Mouse (Mus musculus): Measurements from ENCODE around the gene Lcn11. TPM values are rescaled to one million over a fixed set of nuclear protein-coding genes. Genes with fewer than 3 reads are reported as not detected.
A peak's percentile ranks its signal among the peaks of the same experiment; 100 is the strongest.
"Not testable (repeated sequence)": the region's sequence is repeated elsewhere in the genome, so short reads cannot be mapped to it uniquely, and the experiment has no call there.

Gene Lcn11
- polyA plus RNA-seq (2014; fragmentation: Nextera tagmentation; extraction: Ambion mirVana), result not detected in 2 replicates

GRCm38 (mm10) chr2:25776717-25777116 lies at the start of gene Lcn11:
Gene Lcn11, plus strand, starts transcription at chr2:25777017.
- no peaks in the 10 kb centered on the region for H3K27me3 ChIP-seq (ENCODE audit: insufficient read depth, low read length)
- no peak within 1 kb of the TSS for H3K27ac ChIP-seq (ENCODE audit: low read depth)
- no peaks in the 10 kb centered on the region for H3K36me3 ChIP-seq (ENCODE audit: insufficient read depth)
- WGBS, result 80% methylated on average over 1 of the region's 1 CpGs
- H3K9ac ChIP-seq, result no peak within 1 kb of the TSS
- no peaks in the 10 kb centered on the region for H3K9me3 ChIP-seq (ENCODE audit: low read depth, low read length)
- no peak within 1 kb of the TSS for H3K4me3 ChIP-seq (ENCODE audit: low read depth, low read length)
- no peak for TF ChIP-seq CTCF (IDR thresholded peaks at IDR 0.05; ENCODE audit: low read depth)
- DNase-seq (no peak), ATAC-seq (ENCODE audit: insufficient read depth) (no peak)
- no peak within 1 kb of the TSS for H3K4me2 ChIP-seq
- H3K4me1 ChIP-seq (ENCODE audit: insufficient read depth), result no peaks in the 10 kb centered on the region

DNA sequence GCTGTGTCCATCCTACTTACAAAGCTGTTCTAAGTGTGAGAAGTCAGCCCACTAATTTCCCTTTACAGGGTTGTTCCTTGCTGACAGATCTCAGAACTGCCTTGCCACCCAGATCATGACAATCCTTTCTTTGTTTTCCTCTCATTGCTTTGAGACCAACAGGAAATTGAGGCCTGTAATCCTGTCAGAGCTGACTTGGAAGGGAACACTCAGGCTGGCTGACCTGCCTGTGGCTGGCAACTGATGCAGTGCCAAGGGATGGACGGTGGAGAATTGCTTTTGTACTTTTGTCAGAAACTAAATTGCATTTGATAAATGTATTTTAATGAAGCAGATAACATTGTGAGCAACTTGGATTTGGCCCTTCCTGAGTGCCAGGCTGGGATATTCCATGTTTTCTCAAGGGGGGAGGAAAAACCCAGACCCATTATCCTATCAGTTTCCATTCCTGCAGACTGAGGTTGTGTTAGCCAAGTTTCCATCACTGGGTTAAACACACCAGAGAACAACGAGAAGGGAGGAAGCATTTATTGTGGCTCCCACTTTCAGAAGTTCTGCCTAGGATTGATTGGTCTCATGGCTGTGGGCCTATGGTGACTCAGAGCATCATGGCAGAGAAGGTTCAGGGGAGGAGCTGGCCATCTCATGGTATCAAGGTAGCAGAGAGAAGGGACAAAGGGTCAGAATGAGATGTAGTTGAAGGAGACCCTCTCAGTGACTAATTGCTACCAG lies 43.5 kb upstream of the Lcn11 start:
- H3K27me3 ChIP-seq (ENCODE audit: insufficient read depth, low read length), result no peaks in the 10 kb centered on the region
- H3K4me2 ChIP-seq, result no peak overlapping the region
- TF ChIP-seq CTCF (IDR thresholded peaks at IDR 0.05; ENCODE audit: low read depth), result no peak
- no peak for DNase-seq
- no peak overlapping the region for H3K9ac ChIP-seq
- H3K4me3 ChIP-seq (ENCODE audit: low read depth, low read length), result no peak overlapping the region
- no peaks in the 10 kb centered on the region for H3K9me3 ChIP-seq (ENCODE audit: low read depth, low read length)
- WGBS, result 57% methylated on average over 2 of the region's 2 CpGs
- ATAC-seq (ENCODE audit: insufficient read depth), result no peak
- no peaks in the 10 kb centered on the region for H3K36me3 ChIP-seq (ENCODE audit: insufficient read depth)
- no peak overlapping the region for H3K27ac ChIP-seq (ENCODE audit: low read depth)
- no peaks in the 10 kb centered on the region for H3K4me1 ChIP-seq (ENCODE audit: insufficient read depth)

DNA sequence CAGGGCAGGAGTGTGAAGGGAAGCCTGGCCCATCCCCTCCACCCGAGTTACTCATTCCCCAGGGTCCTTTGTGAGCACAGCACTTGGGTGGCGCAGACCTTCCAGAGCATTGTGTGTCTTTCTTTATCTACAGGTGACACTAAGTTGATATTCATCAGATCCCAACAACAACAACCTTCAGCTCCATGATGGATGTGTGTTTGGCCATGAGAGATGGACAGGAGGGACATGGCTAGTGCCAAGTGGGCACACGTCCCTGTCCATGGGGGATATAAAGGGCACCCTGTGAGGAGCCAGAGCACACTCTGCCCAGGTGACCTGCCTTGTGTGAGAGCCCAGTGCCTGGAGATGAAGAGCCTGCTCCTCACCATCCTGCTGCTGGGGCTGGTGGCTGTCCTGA lies 40.1 kb upstream of the Lcn11 start, which contains the start of gene Obp2b:
TSS of gene Obp2b (plus strand) at position 301 of the 400 bp plus-strand sequence.
- H3K9me3 ChIP-seq (ENCODE audit: low read depth, low read length); H3K4me2 ChIP-seq; H3K27me3 ChIP-seq (ENCODE audit: insufficient read depth, low read length); H3K27ac ChIP-seq (ENCODE audit: low read depth); DNase-seq; ATAC-seq (ENCODE audit: insufficient read depth); H3K4me1 ChIP-seq (ENCODE audit: insufficient read depth); H3K4me3 ChIP-seq (ENCODE audit: low read depth, low read length); H3K9ac ChIP-seq; H3K36me3 ChIP-seq (ENCODE audit: insufficient read depth): not testable (repeated sequence)
- 41% methylated on average over 3 of the region's 3 CpGs for WGBS

DNA sequence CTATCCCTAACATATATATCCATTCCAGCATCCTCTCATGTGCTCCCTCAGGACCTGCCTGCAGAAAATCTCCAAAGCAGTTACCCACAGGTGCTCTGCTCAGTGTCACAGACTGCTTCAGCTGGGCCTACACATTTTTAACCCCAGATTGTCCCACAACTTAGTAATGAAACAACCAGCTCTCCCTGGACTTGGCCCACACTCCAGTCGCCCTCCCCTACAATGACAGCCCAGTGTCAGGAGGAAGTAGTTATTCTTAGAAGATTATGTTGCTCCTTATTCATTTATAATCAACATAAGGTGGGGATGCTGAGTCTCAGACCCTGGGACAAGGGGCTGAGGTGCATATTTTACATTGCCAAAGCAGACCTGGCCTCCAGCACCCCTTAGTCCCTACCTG lies 35.1 kb upstream of the Lcn11 start:
- Histone ChIP-seq H3K9me3 (ENCODE audit: low read depth, low read length) (no peaks in the 10 kb centered on the region), H3K4me1 (ENCODE audit: insufficient read depth) (no peaks in the 10 kb centered on the region), H3K36me3 (ENCODE audit: insufficient read depth) (no peaks in the 10 kb centered on the region), H3K27me3 (ENCODE audit: insufficient read depth, low read length) (no peaks in the 10 kb centered on the region), H3K27ac (ENCODE audit: low read depth) (no peak overlapping the region), H3K4me3 (ENCODE audit: low read depth, low read length) (no peak overlapping the region), H3K4me2 (no peak overlapping the region), H3K9ac (no peak overlapping the region)
- WGBS, result 62% methylated on average over 1 of the region's 1 CpGs
- no peak for TF ChIP-seq CTCF (IDR thresholded peaks at IDR 0.05; ENCODE audit: low read depth)
- DNase-seq, result no peak
- no peak for ATAC-seq (ENCODE audit: insufficient read depth)

DNA sequence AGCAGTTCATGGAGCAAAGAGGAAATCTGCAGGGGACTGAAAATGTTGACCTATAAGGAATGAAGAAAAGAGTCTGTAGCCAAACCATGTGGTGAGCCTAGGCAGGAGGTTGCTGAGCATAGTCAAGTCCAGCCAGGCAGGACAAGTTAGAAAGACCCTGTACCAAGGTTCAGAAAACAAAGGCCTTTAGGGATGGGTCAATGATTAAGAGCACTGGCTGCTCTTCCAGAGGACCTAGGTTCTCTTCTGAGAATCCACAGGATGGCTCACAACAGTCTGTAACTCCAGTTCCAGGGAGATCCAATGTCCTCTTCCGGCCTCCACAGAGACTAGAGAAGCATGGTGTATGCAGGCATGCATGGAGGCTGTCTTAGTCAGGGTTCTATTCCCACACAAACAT lies 22.6 kb upstream of the Lcn11 start:
- H3K4me1 ChIP-seq (ENCODE audit: insufficient read depth), result no peaks in the 10 kb centered on the region
- no peak for DNase-seq
- no peak overlapping the region for H3K4me2 ChIP-seq
- H3K9me3 ChIP-seq (ENCODE audit: low read depth, low read length), result no peaks in the 10 kb centered on the region
- no peak for TF ChIP-seq CTCF (IDR thresholded peaks at IDR 0.05; ENCODE audit: low read depth)
- no peak for ATAC-seq (ENCODE audit: insufficient read depth)
- no peaks in the 10 kb centered on the region for H3K27me3 ChIP-seq (ENCODE audit: insufficient read depth, low read length)
- H3K4me3 ChIP-seq (ENCODE audit: low read depth, low read length), result no peak overlapping the region
- no peak overlapping the region for H3K9ac ChIP-seq
- H3K27ac ChIP-seq (ENCODE audit: low read depth), result no peak overlapping the region
- 96% methylated on average over 1 of the region's 1 CpGs for WGBS
- H3K36me3 ChIP-seq (ENCODE audit: insufficient read depth), result no peaks in the 10 kb centered on the region

- DNase-seq (no peak), ATAC-seq (ENCODE audit: insufficient read depth) (no peak)
- Histone ChIP-seq H3K36me3 (ENCODE audit: insufficient read depth) (no peaks in the 10 kb centered on the region), H3K4me2 (no peak overlapping the region), H3K4me3 (ENCODE audit: low read depth, low read length) (no peak overlapping the region), H3K4me1 (ENCODE audit: insufficient read depth) (no peaks in the 10 kb centered on the region), H3K9me3 (ENCODE audit: low read depth, low read length) (no peaks in the 10 kb centered on the region), H3K27me3 (ENCODE audit: insufficient read depth, low read length) (no peaks in the 10 kb centered on the region), H3K27ac (ENCODE audit: low read depth) (no peak overlapping the region), H3K9ac (no peak overlapping the region)
- 68% methylated on average over 4 of the region's 4 CpGs for WGBS
- TF ChIP-seq CTCF (IDR thresholded peaks at IDR 0.05; ENCODE audit: low read depth), result no peak
Observed at GRCm38 (mm10) chr2:25758064-25758625, 18.7 kb upstream of the Lcn11 start.

- Histone ChIP-seq H3K36me3 (ENCODE audit: insufficient read depth) (no peaks in the 10 kb centered on the region), H3K9ac (no peak within 1 kb of the TSS), H3K27ac (ENCODE audit: low read depth) (no peak within 1 kb of the TSS), H3K4me3 (ENCODE audit: low read depth, low read length) (no peak within 1 kb of the TSS), H3K4me1 (ENCODE audit: insufficient read depth) (no peaks in the 10 kb centered on the region), H3K4me2 (no peak within 1 kb of the TSS), H3K9me3 (ENCODE audit: low read depth, low read length) (no peaks in the 10 kb centered on the region), H3K27me3 (ENCODE audit: insufficient read depth, low read length) (no peaks in the 10 kb centered on the region)
- no peak for TF ChIP-seq CTCF (IDR thresholded peaks at IDR 0.05; ENCODE audit: low read depth)
- ATAC-seq (ENCODE audit: insufficient read depth) (no peak), DNase-seq (peak; percentile 56)
- 30% methylated on average over 2 of the region's 2 CpGs for WGBS
Observed at GRCm38 (mm10) chr2:25765269-25765668, 11.5 kb upstream of the Lcn11 start, which contains the start of gene Lcn3. Gene Lcn3, plus strand, starts transcription at chr2:25765569.
